Mouse (Mus musculus) stomach, embryonic 15.5 days (tissue): Measurements from ENCODE around the gene Ppih. TPM values are rescaled to one million over a fixed set of nuclear protein-coding genes. Genes with fewer than 3 reads are reported as not detected.

ENCODE experiments used
- ATAC-seq: fragments of 200-750 bp; cut with Nextera tagmentation; 2 replicates; pipeline ENCODE4 v1.8.0; 2017; ENCODE audit warnings: low read depth, moderate number of reproducible peaks, moderate TSS enrichment; ENCODE audit not compliant: insufficient read depth, low FRiP score
- H3K27ac ChIP-seq: fragments of 300-500 bp; sonication (generic); 2 replicates; pipeline ENCODE4 v1.5.1; 2015; ENCODE audit warnings: mild to moderate bottlenecking, inconsistent platforms
- H3K27me3 ChIP-seq: fragments of 300-500 bp; sonication (generic); replicated peaks from 2 replicates; pipeline ENCODE4 v1.6.1; 2015; ENCODE audit warnings: inconsistent platforms
- H3K36me3 ChIP-seq: fragments of 300-500 bp; sonication (generic); 2 replicates; pipeline ENCODE4 v1.6.1; 2015; ENCODE audit warnings: inconsistent platforms
- H3K4me1 ChIP-seq: fragments of 300-500 bp; sonication (generic); 2 replicates; pipeline ENCODE4 v1.6.1; 2015; ENCODE audit warnings: inconsistent platforms
- H3K4me2 ChIP-seq: fragments of 300-500 bp; sonication (generic); 2 replicates; pipeline ENCODE4 v1.6.1; 2015; ENCODE audit warnings: mild to moderate bottlenecking, inconsistent platforms
- H3K4me3 ChIP-seq: fragments of 300-500 bp; sonication (generic); replicated peaks from 2 replicates; pipeline ENCODE4 v1.5.1; 2015; ENCODE audit warnings: inconsistent platforms
- H3K9ac ChIP-seq: fragments of 300-500 bp; sonication (generic); 2 replicates; pipeline ENCODE4 v1.6.1; 2015; ENCODE audit warnings: inconsistent platforms
- H3K9me3 ChIP-seq: fragments of 300-500 bp; sonication (generic); 2 replicates; pipeline ENCODE4 v1.6.1; 2016; ENCODE audit warnings: inconsistent platforms
- WGBS: fragments of 180-500 bp; shearing (Covaris S2); methylation state at CpG from one replicate; pipeline ENCODE4 v1.1.7; 2015; 5-methylcytosine and 5-hydroxymethylcytosine counted together
- polyA plus RNA-seq: library from polyadenylated mRNA; unstranded; fragments of >200 nt; fragmentation: Nextera tagmentation; extraction: Ambion mirVana; gene quantifications from 2 replicates; pipeline ENCODE4 v1.2.1, GENCODE M21; 2015

Ppih gene
- polyA plus RNA-seq, 1 experiment from 2014 or later: 71.6 TPM

DNA sequence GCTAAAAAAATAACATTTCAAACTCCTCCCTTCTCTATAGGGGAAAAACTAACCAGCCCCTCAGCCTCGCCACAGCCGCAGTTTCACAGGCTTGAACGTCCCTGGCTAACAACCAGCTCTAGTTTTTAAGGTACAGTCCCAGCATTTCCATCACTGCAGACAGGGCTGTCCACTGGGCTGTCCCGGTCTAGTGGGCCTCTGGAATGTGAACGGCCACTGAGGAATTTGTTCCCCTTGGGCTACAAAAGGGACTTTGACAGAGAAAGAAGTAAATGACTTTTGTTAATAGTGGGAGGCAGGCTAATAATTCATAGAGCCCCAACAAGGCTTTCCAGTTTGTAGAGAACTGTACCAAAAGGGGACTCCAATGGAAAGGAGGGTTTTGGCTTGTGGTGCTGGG is 14.9 kb downstream of the Ppih start:
- WGBS: 83% methylated on average over 5 of the region's 5 CpGs
- 0 out of 2 replicates have a peak, but pooled peaks cover 11% of the 10 kb centered on the region for H3K36me3 ChIP-seq
- H3K4me1 ChIP-seq: no peaks in the 10 kb centered on the region
- no peaks in the 10 kb centered on the region for H3K9me3 ChIP-seq
- H3K27me3 ChIP-seq: no peaks in the 10 kb centered on the region
- H3K4me3 ChIP-seq: no peak overlapping the region
- H3K9ac ChIP-seq: no peak overlapping the region
- no peak overlapping the region for H3K27ac ChIP-seq
- no peak overlapping the region for H3K4me2 ChIP-seq
- no peak for ATAC-seq

DNA sequence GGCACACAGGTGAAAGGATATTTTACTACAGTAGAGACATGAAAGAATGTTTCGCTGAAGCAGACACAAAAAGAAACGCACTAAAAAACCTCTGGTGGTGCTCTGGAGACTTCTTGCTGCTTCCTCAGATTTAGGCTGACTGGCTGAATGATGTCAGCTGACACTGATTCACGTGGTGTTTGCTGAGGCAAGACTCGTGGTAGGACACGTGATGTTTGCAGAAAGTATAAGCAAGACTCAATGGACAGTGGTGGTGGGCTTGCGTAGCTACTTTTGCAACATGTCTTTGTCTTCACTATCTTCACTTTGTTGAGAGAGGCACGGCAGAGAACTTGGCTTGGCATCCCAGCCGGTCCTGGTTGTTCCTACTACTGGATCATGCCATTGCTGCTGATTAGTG is 17.1 kb downstream of the Ppih start:
- no peaks in the 10 kb centered on the region for H3K27me3 ChIP-seq
- 0 out of 2 replicates have a peak, but pooled peaks cover 5% of the 10 kb centered on the region for H3K36me3 ChIP-seq
- H3K4me2 ChIP-seq: no peak overlapping the region
- H3K9me3 ChIP-seq: no peaks in the 10 kb centered on the region
- H3K27ac ChIP-seq: no peak overlapping the region
- H3K4me3 ChIP-seq: no peak overlapping the region
- ATAC-seq: no peak
- no peaks in the 10 kb centered on the region for H3K4me1 ChIP-seq
- no peak overlapping the region for H3K9ac ChIP-seq
- WGBS: 86% methylated on average over 8 of the region's 8 CpGs

DNA sequence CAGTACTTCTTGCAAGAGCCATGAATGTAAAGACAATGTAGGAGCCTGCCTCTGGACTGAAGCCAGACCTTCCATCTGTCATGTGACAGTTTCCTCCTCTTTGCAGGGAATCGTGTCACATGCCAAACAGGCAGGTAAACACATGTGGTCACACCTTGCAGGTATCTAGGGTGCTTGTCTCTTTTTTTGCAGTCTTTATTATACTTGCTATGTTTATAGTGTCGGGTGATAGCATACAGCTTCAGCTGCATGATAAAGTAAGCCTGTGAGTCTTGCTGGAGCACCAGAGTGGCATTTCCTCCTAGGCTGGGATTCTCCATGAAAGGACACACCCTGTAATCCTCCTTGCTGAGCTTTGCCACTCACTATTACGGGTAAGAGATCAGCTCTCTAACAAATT is 18.6 kb downstream of the Ppih start:
- H3K9me3 ChIP-seq: no peaks in the 10 kb centered on the region
- H3K9ac ChIP-seq: no peak overlapping the region
- 71% methylated on average over 3 of the region's 3 CpGs for WGBS
- no peak overlapping the region for H3K4me3 ChIP-seq
- no peaks in the 10 kb centered on the region for H3K36me3 ChIP-seq
- H3K27me3 ChIP-seq: no peaks in the 10 kb centered on the region
- no peak overlapping the region for H3K4me2 ChIP-seq
- H3K4me1 ChIP-seq: no peaks in the 10 kb centered on the region
- no peak overlapping the region for H3K27ac ChIP-seq
- no peak for ATAC-seq

DNA sequence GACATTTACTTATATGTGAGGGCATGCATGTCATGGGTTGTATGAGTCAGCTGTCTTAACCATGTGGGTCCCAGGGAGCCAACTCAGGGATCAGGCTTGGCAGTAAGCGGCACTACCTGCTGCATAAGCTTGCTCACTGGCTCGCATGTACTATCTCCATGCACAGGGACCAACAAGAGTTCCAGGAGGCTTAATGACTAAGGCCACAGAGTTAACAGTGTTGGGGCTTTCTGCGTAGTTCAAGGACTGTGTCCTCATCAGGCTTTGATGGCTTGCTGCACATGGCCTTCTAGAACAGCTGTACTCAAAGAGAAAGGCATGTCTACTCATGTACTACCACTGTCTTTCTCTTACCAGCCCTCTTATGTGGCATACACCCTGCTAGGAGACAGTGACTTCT is 19.6 kb downstream of the Ppih start:
- WGBS: 88% methylated on average over 3 of the region's 3 CpGs
- no peak overlapping the region for H3K27ac ChIP-seq

DNA sequence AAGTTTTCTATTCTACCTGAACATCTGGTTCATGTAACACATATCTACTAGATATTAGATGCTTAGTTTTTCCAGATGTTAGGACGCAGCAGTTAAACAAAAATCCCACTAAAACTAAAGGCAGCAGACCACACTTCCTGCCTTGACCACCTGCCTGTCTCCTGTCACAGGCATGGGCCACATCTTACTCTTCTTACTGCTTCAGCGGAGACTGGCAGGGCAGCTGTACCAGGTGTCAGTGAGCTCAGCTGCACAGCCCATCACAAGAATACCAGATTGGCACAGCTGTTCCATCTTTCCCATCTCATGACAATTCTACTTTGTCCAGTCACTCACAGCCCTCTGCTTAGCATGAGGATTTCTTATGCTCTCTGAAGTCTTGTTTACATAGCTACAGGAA is 23.0 kb downstream of the Ppih start:
- ATAC-seq: no peak
- no peak overlapping the region for H3K4me3 ChIP-seq
- H3K9me3 ChIP-seq: no peaks in the 10 kb centered on the region
- H3K4me2 ChIP-seq: no peak overlapping the region
- H3K27me3 ChIP-seq: no peaks in the 10 kb centered on the region
- WGBS: 52% methylated on average over 2 of the region's 2 CpGs
- peaks cover 8% of the 10 kb centered on the region; the same call in 1 of the 2 replicates for H3K4me1 ChIP-seq
- H3K36me3 ChIP-seq: no peaks in the 10 kb centered on the region
- H3K27ac ChIP-seq: no peak overlapping the region
- no peak overlapping the region for H3K9ac ChIP-seq

More for the DNA sequence above, 19.6 kb downstream of the Ppih start:
- Histone ChIP-seq H3K27me3 (no peaks in the 10 kb centered on the region), H3K4me3 (no peak overlapping the region), H3K9ac (no peak overlapping the region), H3K36me3 (no peaks in the 10 kb centered on the region), H3K4me1 (0 out of 2 replicates have a peak, but pooled peaks cover under 1% of the 10 kb centered on the region), H3K9me3 (no peaks in the 10 kb centered on the region), H3K4me2 (no peak overlapping the region)
- no peak for ATAC-seq

DNA sequence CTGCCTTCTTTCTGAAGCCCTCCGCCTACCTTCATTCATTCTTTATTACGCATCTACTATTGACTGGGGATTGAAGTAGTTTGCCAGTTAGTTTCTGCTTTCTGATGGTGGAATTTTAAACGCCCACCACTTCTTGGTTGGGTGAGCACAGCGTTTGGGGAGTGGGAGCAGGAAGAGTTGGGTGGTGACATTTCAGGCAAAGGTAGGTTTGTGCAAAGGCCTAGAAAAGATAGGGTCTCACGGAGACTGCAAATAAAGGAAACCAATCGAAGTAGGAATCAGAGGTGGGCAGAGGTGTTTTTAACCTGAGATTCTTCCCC is 25.3 kb downstream of the Ppih start:
- Histone ChIP-seq H3K4me3 (peak overlapping the region; percentile 82), H3K27ac (peak overlapping the region; percentile 96), H3K4me2 (peak overlapping the region; percentile 50), H3K9me3 (no peaks in the 10 kb centered on the region), H3K36me3 (no peaks in the 10 kb centered on the region), H3K27me3 (no peaks in the 10 kb centered on the region), H3K4me1 (peaks cover 8% of the 10 kb centered on the region; the same call in 1 of the 2 replicates), H3K9ac (peak overlapping the region; percentile 58; the same call in 1 of the 2 replicates)
- 9% methylated on average over 6 of the region's 6 CpGs for whole genome bisulfite sequencing
- ATAC-seq: no peak

DNA sequence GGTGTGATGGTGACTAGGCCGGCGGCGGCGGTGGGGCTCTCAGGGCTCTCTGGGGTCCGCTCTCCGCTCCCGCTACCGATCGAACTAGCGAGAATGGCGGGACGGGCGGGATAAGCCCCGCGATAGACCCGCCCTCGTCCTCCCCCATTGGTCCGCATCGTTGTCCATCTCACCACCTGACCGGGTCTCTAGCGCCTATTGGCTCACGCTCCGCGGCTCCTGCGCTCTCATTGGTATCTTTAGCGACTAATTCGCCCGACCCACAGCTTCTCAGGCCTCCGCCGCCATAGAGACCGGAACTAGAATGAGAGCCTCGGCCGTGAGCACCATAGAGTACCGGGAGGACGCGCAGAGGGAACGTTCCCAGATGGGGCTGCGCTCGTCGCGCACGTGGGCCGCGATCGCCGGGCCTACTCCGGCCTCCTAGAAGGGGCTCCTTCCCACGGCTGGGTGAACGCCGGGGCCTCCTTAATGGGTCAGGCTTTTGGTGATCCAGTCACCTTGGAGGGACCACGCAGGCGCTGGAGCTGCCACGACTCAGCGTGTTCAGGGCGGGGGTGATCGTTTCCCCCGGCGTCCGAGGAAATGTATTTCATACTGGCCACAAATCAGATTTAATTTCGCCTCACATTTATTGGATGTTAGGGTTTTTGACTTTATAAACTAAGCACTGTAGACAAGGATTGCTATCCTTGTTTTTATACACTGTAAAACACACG is 25.8 kb downstream of the Ppih start, which contains the start of gene Ybx1:
TSS of gene Ybx1 (minus strand) at position 190 of the 719 bp plus-strand sequence.
- Histone ChIP-seq H3K4me2 (peak within 1 kb of the TSS; percentile 66), H3K4me1 (peaks cover 8% of the 10 kb centered on the region; the same call in 1 of the 2 replicates), H3K27me3 (no peaks in the 10 kb centered on the region), H3K9ac (peak within 1 kb of the TSS; percentile 78), H3K36me3 (no peaks in the 10 kb centered on the region), H3K9me3 (no peaks in the 10 kb centered on the region), H3K27ac (peak within 1 kb of the TSS; percentile 96), H3K4me3 (peak within 1 kb of the TSS; percentile 82)
- WGBS: under 1% methylated on average over 61 of the region's 61 CpGs
- peak; percentile 100 for ATAC-seq

DNA sequence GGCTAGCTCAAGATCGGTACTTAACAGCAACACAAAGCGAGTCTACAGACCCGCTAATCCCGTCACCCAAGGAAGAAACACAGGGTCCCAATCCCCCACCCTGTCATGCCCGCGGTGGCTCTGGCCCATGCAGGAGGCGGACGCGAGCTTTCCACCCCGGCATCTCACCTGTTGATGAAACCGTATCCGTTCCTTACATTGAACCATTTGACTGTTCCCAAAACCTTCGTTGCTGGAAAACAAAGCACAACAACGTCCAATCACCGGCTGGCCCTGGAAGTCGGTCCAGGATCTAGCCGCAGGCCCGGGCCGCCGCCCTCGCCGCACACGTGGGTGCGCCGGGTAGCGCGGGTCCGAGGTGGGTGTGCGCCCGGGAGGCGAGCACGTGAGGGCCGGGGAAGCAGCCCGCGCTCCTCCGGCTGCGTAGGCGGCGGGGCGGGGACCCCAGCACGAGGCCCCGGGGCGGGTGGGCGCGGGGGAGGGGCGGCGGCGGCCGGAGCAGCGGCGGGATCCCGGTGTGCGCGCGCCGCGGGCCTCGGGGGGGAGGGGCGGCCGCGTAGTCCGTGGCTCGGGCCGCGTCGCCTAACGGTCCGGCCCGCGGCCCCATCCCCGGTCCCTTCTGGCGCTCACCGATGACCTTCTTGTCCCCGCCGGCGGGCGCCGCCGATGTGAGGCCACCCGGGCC is 26.6 kb downstream of the Ppih start:
- Histone ChIP-seq H3K27ac (peak overlapping the region; percentile 85), H3K9ac (peak overlapping the region; percentile 78), H3K9me3 (no peaks in the 10 kb centered on the region), H3K4me2 (peak overlapping the region; percentile 66), H3K27me3 (no peaks in the 10 kb centered on the region), H3K36me3 (0 out of 2 replicates have a peak, but pooled peaks cover 3% of the 10 kb centered on the region), H3K4me3 (peak overlapping the region; percentile 82), H3K4me1 (peaks cover 8% of the 10 kb centered on the region; the same call in 1 of the 2 replicates)
- under 1% methylated on average over 77 of the region's 80 CpGs for WGBS
- peak; percentile 3; the same call in 1 of the 2 replicates for ATAC-seq

DNA sequence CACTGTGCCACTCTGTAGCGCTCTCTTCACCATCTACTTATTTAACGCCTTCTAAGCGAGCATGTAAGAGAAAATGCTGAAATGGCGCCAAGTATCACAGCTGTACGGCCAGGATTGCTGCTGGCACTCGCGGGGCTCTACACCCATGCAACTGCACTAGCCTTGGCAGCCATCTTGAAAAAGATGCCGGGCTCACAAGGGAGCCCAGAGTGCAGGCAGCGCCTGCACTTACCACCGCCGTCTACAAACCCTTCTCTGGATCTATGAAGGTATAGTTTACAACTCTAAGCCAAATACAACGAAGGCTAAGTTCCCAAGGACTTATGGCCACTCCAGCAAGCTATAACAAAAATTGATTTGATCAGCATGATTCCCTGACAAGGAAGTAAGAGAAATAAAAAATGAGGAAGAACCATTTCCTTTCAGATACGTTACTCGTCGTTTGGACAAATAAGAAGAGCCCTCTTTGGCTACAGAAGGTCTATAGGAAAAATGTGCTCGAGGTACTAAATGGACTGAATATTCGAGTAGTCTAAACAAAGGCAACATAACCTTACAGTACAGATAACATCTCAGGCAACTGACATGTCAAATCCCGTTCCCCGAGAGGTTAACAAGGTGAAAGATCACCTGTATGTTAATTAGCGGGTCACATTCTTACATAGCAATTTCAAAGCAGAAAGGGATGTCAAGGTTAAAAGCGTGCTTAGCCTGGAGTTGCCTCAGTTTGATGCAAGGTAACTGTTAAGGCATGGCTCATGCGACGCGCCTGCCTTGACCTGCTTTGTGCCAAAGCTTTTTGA is 27.4 kb downstream of the Ppih start:
- Histone ChIP-seq H3K9ac (peak overlapping the region; percentile 78; the same call in 1 of the 2 replicates), H3K27me3 (no peaks in the 10 kb centered on the region), H3K4me1 (peaks cover 8% of the 10 kb centered on the region; the same call in 1 of the 2 replicates), H3K4me2 (peak overlapping the region; percentile 66), H3K4me3 (peak overlapping the region; percentile 82), H3K27ac (peak overlapping the region; percentile 85; the same call in 1 of the 2 replicates), H3K9me3 (no peaks in the 10 kb centered on the region), H3K36me3 (0 out of 2 replicates have a peak, but pooled peaks cover 4% of the 10 kb centered on the region)
- no peak for ATAC-seq
- 1% methylated on average over 24 of the region's 24 CpGs for WGBS

DNA sequence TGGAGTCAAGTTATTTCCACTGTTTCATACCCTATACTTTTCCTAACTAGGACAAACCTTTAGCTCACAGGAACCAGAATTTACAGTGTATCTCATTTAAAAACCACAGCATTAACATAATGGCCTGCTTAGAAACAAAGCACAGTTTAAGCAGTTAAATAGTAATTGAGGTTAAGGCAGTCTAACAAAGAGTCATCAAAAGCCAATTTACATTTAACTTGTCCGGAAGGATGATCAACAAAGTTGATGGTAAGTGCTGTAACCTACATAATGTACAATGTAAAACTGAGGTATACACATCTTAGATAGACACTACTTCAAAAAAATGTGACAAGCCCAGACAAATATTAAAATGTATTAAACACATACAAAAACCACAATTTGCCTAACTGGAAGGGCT is 28.4 kb downstream of the Ppih start:
- peak overlapping the region; percentile 82 for H3K4me3 ChIP-seq
- H3K4me1 ChIP-seq: peaks cover 8% of the 10 kb centered on the region; the same call in 1 of the 2 replicates
- H3K27me3 ChIP-seq: no peaks in the 10 kb centered on the region
- H3K27ac ChIP-seq: no peak overlapping the region
- WGBS: 71% methylated on average over 1 of the region's 1 CpGs
- no peak overlapping the region for H3K9ac ChIP-seq
- H3K36me3 ChIP-seq: 0 out of 2 replicates have a peak, but pooled peaks cover 4% of the 10 kb centered on the region
- no peak for ATAC-seq
- H3K9me3 ChIP-seq: no peaks in the 10 kb centered on the region
- H3K4me2 ChIP-seq: peak overlapping the region; percentile 66

DNA sequence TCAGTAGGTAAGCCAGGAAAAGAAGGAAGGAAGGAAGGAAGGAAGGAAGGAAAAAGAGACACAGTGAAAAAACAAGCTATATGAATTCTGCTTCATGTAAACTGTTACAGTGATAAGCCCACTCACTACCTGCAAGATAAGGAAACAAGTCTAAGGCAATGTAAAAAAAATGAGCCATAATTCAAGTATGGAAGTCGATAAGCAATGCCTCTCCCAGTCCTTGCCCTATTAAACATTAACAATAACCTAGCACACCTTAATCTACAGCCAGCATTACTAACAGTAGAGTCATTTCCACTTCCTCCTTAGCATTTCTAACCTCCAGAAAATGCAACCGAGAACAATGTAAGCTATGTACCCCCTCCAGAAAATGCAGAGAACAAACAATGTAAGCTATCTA is 35.0 kb downstream of the Ppih start:
- H3K36me3 ChIP-seq: peaks cover 34% of the 10 kb centered on the region
- no peak overlapping the region; the same call in 1 of the 2 replicates for H3K4me2 ChIP-seq

More for the DNA sequence above, 35.0 kb downstream of the Ppih start:
- ATAC-seq: peak; percentile 80
- no peaks in the 10 kb centered on the region for H3K27me3 ChIP-seq
- 48% methylated on average over 2 of the region's 2 CpGs for WGBS
- no peak overlapping the region for H3K4me3 ChIP-seq
- 0 out of 2 replicates have a peak, but pooled peaks cover 6% of the 10 kb centered on the region for H3K4me1 ChIP-seq
- no peaks in the 10 kb centered on the region for H3K9me3 ChIP-seq
- no peak overlapping the region for H3K9ac ChIP-seq
- peak overlapping the region; percentile 81; the same call in 1 of the 2 replicates for H3K27ac ChIP-seq
